Mouse (Mus musculus) embryonic facial prominence, embryonic 14.5 days (tissue): Measurements from ENCODE around the gene Ift27. TPM values are rescaled to one million over a fixed set of nuclear protein-coding genes. Genes with fewer than 3 reads are reported as not detected.
A peak's percentile ranks its signal among the peaks of the same experiment; 100 is the strongest.

Experiments used
- ATAC-seq: fragments of 200-750 bp; cut with Nextera tagmentation; 2 replicates; pipeline ENCODE4 v1.8.0; 2017; ENCODE audit warnings: low read depth, moderate number of reproducible peaks, moderate TSS enrichment
- DNase-seq: peaks from one replicate; pipeline ENCODE4 v3.0.0-alpha.2; 2015; ENCODE audit warnings: low spot score
- H3K27ac ChIP-seq: fragments of 300-500 bp; sonication (generic); replicated peaks from 2 replicates; pipeline ENCODE4 v1.5.1; 2014; ENCODE audit warnings: low read depth, mild to moderate bottlenecking, low read length, moderate library complexity
- H3K27me3 ChIP-seq: fragments of 300-500 bp; sonication (generic); replicated peaks from 2 replicates; pipeline ENCODE4 v1.6.1; 2014; ENCODE audit warnings: low read length; ENCODE audit not compliant: control insufficient read depth, insufficient read depth
- H3K36me3 ChIP-seq: fragments of 300-500 bp; sonication (generic); 2 replicates; pipeline ENCODE4 v1.6.1; 2014; ENCODE audit warnings: low read length, mixed read lengths; ENCODE audit not compliant: control insufficient read depth, insufficient read depth
- H3K4me1 ChIP-seq: fragments of 300-500 bp; sonication (generic); 2 replicates; pipeline ENCODE4 v1.6.1; 2014; ENCODE audit warnings: antibody characterized with exemption, low read length; ENCODE audit not compliant: control insufficient read depth, insufficient read depth
- H3K4me2 ChIP-seq: fragments of 300-500 bp; sonication (generic); 2 replicates; pipeline ENCODE4 v1.6.1; 2014; ENCODE audit warnings: low read depth, mild to moderate bottlenecking, low read length, moderate library complexity, mixed read lengths
- H3K4me3 ChIP-seq: fragments of 300-500 bp; sonication (generic); 2 replicates; pipeline ENCODE4 v1.5.1; 2014; ENCODE audit warnings: low read depth, mild to moderate bottlenecking, low read length
- H3K9ac ChIP-seq: fragments of 300-500 bp; sonication (generic); 2 replicates; pipeline ENCODE4 v1.6.1; 2014; ENCODE audit warnings: low read depth, mild to moderate bottlenecking, low read length, moderate library complexity, mixed read lengths
- H3K9me3 ChIP-seq: fragments of 300-500 bp; sonication (generic); 2 replicates; pipeline ENCODE4 v1.6.1; 2016; ENCODE audit warnings: low read length; ENCODE audit not compliant: control insufficient read depth
- WGBS: fragments of 180-500 bp; shearing (Covaris S2); extraction: QIAGEN DNeasy Blood & Tissue Kit; methylation state at CpG from one replicate; pipeline ENCODE4 v1.1.7; 2014; 5-methylcytosine and 5-hydroxymethylcytosine counted together
- polyA plus RNA-seq: library from polyadenylated mRNA; unstranded; fragments of >200 nt; fragmentation: Nextera tagmentation; extraction: Ambion mirVana; gene quantifications from 2 replicates; pipeline ENCODE4 v1.2.1, GENCODE M21; 2014

Gene Ift27
- polyA plus RNA-seq, result 84.7 and 96.6 TPM in 2 replicates

DNA sequence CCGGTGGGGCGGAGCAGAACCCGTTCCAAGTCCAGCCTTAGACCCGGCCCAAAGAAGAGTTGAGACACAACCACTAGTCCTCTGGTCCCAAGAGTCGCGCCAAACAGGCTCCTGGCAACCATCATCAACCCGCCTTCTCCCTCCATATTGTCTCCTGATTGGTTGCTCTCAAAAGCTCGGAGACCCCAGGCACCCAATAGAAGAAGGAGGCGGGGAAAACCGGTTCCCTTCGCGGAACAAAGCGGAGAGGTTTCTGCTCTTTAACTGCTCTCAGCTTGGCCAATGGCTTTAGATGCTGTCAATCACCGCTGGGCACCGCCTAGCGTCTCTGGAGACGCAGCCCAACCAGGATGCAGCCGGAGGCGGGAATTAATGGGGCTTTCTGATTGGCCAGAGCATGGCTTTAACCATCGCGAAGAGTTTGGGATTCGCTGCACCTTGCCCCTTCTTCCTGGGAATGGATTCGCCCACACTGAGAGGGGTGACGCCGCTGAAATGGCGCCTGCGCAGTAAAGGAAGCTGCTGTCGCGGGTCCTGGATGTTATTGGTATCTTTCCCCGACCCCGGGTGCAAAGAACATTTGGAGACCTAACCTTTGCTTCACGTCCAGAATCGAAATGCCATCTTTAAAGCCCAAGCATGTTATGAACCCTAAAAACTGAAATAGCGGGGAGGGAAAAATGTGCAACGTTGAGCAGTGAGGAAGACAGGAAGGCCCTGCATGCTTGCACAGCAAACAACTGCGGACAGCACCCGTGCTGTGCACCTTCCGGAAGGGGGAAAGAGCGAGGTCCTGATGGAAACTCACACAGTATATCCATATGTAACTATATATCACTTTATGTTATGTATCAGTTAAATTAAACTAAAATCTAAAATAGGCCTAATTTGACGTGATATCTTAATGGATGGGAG is at the start of gene Ift27:
Ift27 (minus strand) TSS at position 136 of the 915 bp plus-strand sequence.
- no peaks in the 10 kb centered on the region for H3K27me3 ChIP-seq
- no peaks in the 10 kb centered on the region for H3K36me3 ChIP-seq
- peak within 1 kb of the TSS; percentile 93 for H3K4me2 ChIP-seq
- WGBS, result 2% methylated on average over 40 of the region's 40 CpGs
- DNase-seq (peak; percentile 100), ATAC-seq (peak; percentile 98)
- peak within 1 kb of the TSS; percentile 74 for H3K27ac ChIP-seq
- peak within 1 kb of the TSS; percentile 78 for H3K9ac ChIP-seq
- peaks cover 13% of the 10 kb centered on the region for H3K4me1 ChIP-seq
- peak within 1 kb of the TSS; percentile 70 for H3K4me3 ChIP-seq
- no peaks in the 10 kb centered on the region for H3K9me3 ChIP-seq

DNA sequence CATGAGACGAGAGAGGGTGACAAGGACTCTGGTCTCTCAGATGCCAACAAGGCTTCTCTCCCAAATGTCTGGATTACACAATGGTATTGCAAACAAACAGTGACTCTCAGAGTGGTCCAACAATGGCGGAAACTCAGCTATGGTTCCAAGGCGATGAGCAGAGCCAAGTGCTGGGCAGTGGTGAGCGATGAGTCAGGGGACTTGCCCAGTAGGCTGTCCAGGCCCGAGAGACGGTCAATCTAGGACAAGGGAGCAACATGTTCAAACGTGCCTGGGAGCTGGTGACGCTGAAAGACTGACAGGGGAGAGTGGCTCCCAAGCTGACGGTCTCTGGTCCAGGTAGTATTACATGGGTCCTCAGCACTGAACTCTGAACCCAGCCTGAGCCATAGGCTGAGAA is 41.4 kb upstream of the Ift27 start:
- H3K27me3 ChIP-seq, result no peaks in the 10 kb centered on the region
- H3K36me3 ChIP-seq, result no peaks in the 10 kb centered on the region
- no peak overlapping the region for H3K27ac ChIP-seq
- H3K4me3 ChIP-seq, result no peak overlapping the region
- no peak overlapping the region for H3K4me2 ChIP-seq
- no peak overlapping the region for H3K9ac ChIP-seq
- H3K9me3 ChIP-seq, result no peaks in the 10 kb centered on the region
- no peak for ATAC-seq
- WGBS, result 78% methylated on average over 9 of the region's 9 CpGs
- no peak for DNase-seq
- no peaks in the 10 kb centered on the region for H3K4me1 ChIP-seq

DNA sequence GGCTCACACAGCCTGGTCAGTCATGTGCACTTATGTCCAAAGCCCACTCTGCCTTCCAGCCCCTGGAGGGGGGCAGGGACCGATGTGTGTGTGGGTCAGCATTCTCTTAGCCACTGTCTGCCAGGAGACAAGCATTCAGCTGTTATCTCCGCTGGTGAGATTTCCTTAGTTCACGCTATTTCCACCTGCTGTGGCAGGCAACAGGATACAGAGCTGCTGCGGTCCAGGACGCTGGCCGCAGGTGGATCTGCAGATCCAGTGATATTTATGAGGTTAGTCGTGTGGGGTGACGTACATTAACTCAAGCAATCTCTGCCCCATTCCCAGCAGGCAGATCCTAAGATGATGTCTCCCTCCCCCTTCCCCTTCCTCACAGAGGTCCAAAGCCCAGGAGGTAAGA is 37.5 kb upstream of the Ift27 start:
- no peak overlapping the region for H3K9ac ChIP-seq
- no peaks in the 10 kb centered on the region for H3K36me3 ChIP-seq
- 78% methylated on average over 8 of the region's 8 CpGs for WGBS
- 0 out of 2 replicates have a peak, but pooled peaks cover 3% of the 10 kb centered on the region for H3K9me3 ChIP-seq
- no peak overlapping the region for H3K4me2 ChIP-seq
- ATAC-seq (no peak), DNase-seq (no peak)
- H3K4me3 ChIP-seq, result no peak overlapping the region
- no peak overlapping the region for H3K27ac ChIP-seq
- no peaks in the 10 kb centered on the region for H3K4me1 ChIP-seq
- H3K27me3 ChIP-seq, result no peaks in the 10 kb centered on the region; the same call in 1 of the 2 replicates

DNA sequence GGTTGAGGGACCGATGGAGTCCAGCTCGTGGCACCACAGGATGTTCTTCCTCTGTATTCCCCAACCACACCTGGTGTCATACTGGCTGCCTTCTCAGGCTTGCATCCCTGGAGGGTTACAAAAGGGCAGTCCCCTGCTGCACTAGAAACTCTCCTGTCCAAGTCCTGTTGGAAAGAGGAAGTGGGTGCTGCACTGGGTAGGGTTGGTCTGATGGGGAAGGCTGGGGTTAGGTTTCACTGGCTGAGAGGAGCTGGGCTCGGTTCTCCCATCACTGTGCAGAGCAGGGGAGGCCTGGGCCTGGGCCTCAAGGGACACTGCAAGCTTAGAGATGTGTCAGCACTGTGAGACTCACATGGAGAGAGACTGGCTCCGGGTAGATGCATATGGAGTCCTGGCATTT is 36.3 kb upstream of the Ift27 start:
- DNase-seq (no peak), ATAC-seq (no peak)
- Histone ChIP-seq H3K27ac (no peak overlapping the region), H3K36me3 (no peaks in the 10 kb centered on the region), H3K4me2 (no peak overlapping the region), H3K9ac (no peak overlapping the region), H3K4me3 (no peak overlapping the region), H3K27me3 (peaks cover 5% of the 10 kb centered on the region), H3K9me3 (0 out of 2 replicates have a peak, but pooled peaks cover 3% of the 10 kb centered on the region), H3K4me1 (no peaks in the 10 kb centered on the region)
- 75% methylated on average over 4 of the region's 4 CpGs for WGBS

DNA sequence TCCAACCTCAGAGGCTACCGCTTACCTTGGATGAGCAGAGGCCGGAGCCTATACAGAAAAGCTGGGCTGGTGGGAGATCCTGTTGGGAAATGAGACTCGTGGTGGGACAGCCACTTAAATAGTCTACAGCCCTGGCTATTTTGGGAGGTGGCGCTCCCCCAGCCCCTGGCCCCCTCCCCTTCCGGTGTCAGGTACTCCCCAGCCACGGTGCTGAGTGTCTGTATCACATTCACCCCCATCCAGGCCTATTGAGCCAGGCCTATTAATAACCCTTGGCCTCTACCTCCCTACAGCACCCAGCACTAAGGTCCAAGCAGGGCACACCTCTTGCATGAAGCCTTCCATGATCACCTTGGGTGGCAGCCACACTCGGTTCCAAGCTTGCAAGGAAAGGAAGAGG is 32.4 kb upstream of the Ift27 start, which contains the start of gene Pvalb:
Pvalb (minus strand) TSS at position 89 of the 400 bp plus-strand sequence.
- H3K27ac ChIP-seq, result no peak within 1 kb of the TSS
- H3K4me1 ChIP-seq, result peaks cover 9% of the 10 kb centered on the region
- no peak within 1 kb of the TSS for H3K4me3 ChIP-seq
- no peak within 1 kb of the TSS for H3K9ac ChIP-seq
- H3K4me2 ChIP-seq, result no peak within 1 kb of the TSS
- 0 out of 2 replicates have a peak, but pooled peaks cover 3% of the 10 kb centered on the region for H3K9me3 ChIP-seq
- WGBS, result 93% methylated on average over 7 of the region's 7 CpGs
- ATAC-seq (no peak), DNase-seq (no peak)
- peaks cover 32% of the 10 kb centered on the region for H3K27me3 ChIP-seq
- no peaks in the 10 kb centered on the region for H3K36me3 ChIP-seq

DNA sequence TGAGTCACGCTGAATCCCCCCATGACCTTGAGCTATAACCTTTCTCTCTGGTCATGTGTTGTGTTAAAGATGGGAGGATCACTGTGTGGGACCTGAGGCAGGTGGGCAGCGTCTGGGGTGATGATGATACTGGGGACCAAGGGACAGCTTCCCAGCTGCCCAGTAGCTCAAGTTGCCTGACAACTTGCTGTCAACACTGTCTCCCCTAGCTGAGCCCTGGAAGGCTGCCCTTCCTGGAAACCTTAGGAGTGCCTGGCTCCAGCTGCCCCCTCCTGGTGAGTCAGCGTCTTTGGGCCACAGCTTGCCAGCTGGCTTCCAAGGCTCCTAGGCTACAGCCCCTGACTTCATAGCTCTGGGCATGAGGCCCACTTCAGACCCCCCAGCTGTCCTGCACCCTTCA is 31.3 kb upstream of the Ift27 start:
- Histone ChIP-seq H3K27me3 (peaks cover 32% of the 10 kb centered on the region), H3K36me3 (no peaks in the 10 kb centered on the region), H3K4me2 (no peak overlapping the region), H3K4me3 (no peak overlapping the region), H3K9ac (no peak overlapping the region), H3K4me1 (peaks cover 9% of the 10 kb centered on the region), H3K27ac (no peak overlapping the region), H3K9me3 (0 out of 2 replicates have a peak, but pooled peaks cover 3% of the 10 kb centered on the region)
- DNase-seq (peak; percentile 61), ATAC-seq (peak; percentile 44; the same call in 1 of the 2 replicates)
- 38% methylated on average over 3 of the region's 3 CpGs for WGBS

DNA sequence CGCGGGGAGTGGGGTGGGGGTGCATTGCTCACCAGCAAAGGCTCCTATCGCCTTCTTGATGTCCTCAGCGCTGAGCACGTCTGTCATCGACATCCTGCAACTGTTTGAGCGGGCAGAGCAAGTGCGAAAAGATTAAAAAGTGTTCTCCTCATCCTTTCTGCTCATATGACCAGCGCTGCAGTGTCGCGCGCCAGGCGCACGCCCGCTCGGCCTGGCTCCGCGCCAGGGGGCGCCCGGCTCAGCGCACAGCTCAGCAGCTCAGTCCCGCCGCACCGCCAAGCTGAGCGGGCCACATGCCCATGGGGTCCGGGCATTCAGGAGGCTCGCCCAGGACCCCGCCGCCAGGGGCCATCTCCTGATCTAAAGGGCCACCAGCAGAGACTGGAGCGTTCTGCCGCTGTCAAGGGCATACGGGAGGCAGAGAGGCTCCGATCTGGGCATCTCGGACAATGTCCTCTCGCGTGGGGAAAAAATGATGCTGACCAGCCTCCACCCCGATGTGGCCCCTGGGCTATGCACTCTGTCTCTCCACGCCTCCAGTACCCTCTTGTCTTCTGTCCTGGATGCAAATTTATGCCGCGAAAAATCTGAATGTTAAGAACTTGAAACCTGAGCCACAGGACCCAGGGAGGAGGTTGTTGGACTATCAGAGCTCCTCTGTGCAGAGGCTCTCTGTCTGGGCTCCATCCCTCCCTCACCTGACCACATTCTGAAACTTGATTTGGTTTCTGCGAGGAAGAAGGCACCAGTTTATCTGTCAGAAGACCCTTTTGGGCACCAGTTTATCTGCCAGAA is 30.3 kb upstream of the Ift27 start:
- peaks cover 9% of the 10 kb centered on the region for H3K4me1 ChIP-seq
- H3K9me3 ChIP-seq, result no peaks in the 10 kb centered on the region
- WGBS, result under 1% methylated on average over 27 of the region's 41 CpGs
- H3K27me3 ChIP-seq, result peaks cover 32% of the 10 kb centered on the region
- peak; percentile 57 for DNase-seq
- ATAC-seq, result peak; percentile 85
- H3K4me3 ChIP-seq, result peak overlapping the region; percentile 30
- no peak overlapping the region for H3K27ac ChIP-seq
- no peaks in the 10 kb centered on the region for H3K36me3 ChIP-seq
- H3K4me2 ChIP-seq, result peak overlapping the region; percentile 58
- peak overlapping the region; percentile 38 for H3K9ac ChIP-seq

DNA sequence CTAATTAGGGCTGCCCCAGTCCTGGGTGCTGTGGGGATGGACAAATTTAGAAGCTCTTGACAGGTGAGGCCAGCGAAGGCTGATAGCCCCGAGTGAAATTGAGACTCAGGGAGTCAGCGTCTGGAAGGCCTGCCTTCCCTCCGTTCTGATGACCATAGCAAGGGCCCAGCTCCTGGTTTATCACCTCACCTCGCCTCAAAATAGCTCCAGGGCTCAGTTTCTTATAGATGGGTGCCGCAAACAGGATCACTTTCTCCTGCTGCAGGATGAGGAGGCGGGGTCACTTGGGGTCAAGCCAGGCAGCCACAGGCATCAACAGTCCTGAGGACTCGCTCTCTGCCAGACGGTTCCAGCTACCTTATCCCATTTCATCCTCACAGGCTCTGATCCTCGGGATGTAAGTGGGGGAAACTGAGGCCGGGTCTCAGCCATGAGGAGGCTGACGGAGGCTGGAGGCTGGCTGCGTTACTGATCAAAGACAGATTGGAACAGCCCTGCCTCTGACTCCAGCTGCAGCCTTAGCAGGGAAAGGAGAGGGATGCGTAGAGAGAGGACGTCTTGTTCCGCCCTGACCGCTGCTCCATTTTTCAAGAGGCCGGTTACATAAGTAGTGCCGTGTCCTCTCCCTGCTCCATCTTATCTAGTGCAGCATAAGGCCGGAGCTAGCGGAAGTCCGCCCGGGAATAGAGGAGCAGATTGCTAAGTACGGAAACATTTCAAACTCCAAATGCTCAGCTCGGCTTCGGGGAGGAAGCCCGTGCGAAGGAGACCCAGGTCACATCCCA is 21.4 kb upstream of the Ift27 start:
- no peak for DNase-seq
- no peak overlapping the region for H3K9ac ChIP-seq
- no peaks in the 10 kb centered on the region for H3K36me3 ChIP-seq
- H3K27ac ChIP-seq, result no peak overlapping the region
- WGBS, result 69% methylated on average over 26 of the region's 28 CpGs
- H3K4me2 ChIP-seq, result no peak overlapping the region
- H3K9me3 ChIP-seq, result no peaks in the 10 kb centered on the region
- no peaks in the 10 kb centered on the region for H3K27me3 ChIP-seq
- ATAC-seq, result no peak
- no peaks in the 10 kb centered on the region for H3K4me1 ChIP-seq
- H3K4me3 ChIP-seq, result no peak overlapping the region
